Mouse (Mus musculus): Measurements from ENCODE around the gene Csta1.

DNA sequence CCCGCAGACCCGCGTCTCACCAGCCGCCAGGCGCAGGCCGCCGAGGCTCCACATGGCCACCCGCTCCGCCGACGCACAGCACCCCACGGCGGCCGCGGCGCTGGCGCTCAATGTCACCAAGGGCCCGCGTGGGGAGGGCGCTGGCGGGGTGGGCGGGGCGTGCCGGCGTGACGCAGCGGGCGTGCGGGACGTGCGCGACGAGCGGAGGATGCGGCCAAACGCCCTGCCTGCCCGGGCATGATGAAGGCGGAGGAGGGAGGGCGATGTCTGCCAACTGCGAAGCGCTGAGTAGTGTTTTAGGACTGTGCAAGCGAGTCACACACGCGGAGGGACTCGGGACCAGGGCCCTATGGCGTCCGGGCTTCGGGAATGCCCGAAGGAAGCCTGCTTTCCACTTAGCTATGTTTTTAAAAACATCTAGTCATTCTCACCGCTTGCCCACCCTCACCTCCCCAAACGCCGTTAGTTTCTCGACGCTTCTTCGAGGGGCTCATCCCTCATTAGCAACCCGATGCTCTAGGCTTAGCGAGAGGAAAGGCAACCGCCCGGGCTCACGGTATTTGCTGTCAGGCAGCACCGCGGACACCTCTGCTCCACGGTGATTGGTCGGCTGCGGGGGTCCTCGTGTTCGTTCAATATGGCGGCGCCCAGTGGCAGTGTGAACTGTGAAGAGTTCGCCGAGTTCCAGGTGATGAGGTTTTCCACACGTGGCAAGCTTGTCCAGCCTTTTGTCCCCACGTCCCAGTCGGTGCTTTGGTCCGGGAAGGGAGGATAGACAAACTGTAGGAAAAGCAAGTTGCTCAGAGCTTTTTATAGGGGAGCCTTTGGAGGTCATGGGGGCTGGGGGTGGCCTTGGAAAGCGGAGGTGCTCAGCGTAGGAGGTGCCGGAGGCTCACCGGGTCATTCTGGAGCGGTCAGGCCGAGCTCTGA, 59.3 kb downstream of the Csta1 start, which contains the start of the genes Fam162a and Ccdc58:
- TF ChIP-seq EP300 (IDR thresholded peaks at IDR 0.05; ENCODE audit: low read length) (no peak), MAZ (IDR thresholded peaks at IDR 0.05; ENCODE audit: low read depth, low read length) (0 out of 2 replicates have a peak, but pooled peaks have one; percentile 32), SIN3A (IDR thresholded peaks at IDR 0.05; ENCODE audit: low read length) (peak; percentile 64), CTCF (conservative IDR thresholded peaks at IDR 0.05 in 1 of 2, IDR thresholded peaks at IDR 0.05 in 1 of 2; ENCODE audit: low read depth in 2 of 2, low read length in 2 of 2) (no peak), ETS1 (conservative IDR thresholded peaks at IDR 0.05; ENCODE audit: low read depth, low read length) (no peak)

All from CH12.LX (cell line).